Mouse (Mus musculus): Measurements from ENCODE around the gene Prss50. TPM values are rescaled to one million over a fixed set of nuclear protein-coding genes. Genes with fewer than 3 reads are reported as not detected.

Prss50 gene
- polyA plus RNA-seq, 1 experiment from 2014 or later: 0.85 TPM

Other genes with a start within 250 kb of the Prss50 start
- 36.8 and 45.4 TPM in 2 replicates for gene Nradd, start 233.5 kb upstream of the Prss50 start, polyA plus RNA-seq (2016; fragmentation: Nextera tagmentation; extraction: Ambion mirVana)
- gene Nbeal2, start 203.8 kb upstream of the Prss50 start, polyA plus RNA-seq (2016; fragmentation: Nextera tagmentation; extraction: Ambion mirVana): 1.3 and 1.4 TPM in 2 replicates
- 176 and 189 TPM in 2 replicates for gene Ccdc12, start 201.5 kb upstream of the Prss50 start, polyA plus RNA-seq (2016; fragmentation: Nextera tagmentation; extraction: Ambion mirVana)
- gene Myl3, start 116.1 kb upstream of the Prss50 start, polyA plus RNA-seq (2016; fragmentation: Nextera tagmentation; extraction: Ambion mirVana): 0.36 and 0.51 TPM in 2 replicates
- gene Pth1r, start 110.8 kb upstream of the Prss50 start, polyA plus RNA-seq (2016; fragmentation: Nextera tagmentation; extraction: Ambion mirVana): 30.9 and 33.9 TPM in 2 replicates
- not detected in 2 replicates for gene Prss42, start 59.8 kb upstream of the Prss50 start, polyA plus RNA-seq (2016; fragmentation: Nextera tagmentation; extraction: Ambion mirVana)
- gene Prss44, start 44.0 kb upstream of the Prss50 start, polyA plus RNA-seq (2016; fragmentation: Nextera tagmentation; extraction: Ambion mirVana): not detected in 2 replicates
- not detected in 2 replicates for gene Prss43, start 31.3 kb upstream of the Prss50 start, polyA plus RNA-seq (2016; fragmentation: Nextera tagmentation; extraction: Ambion mirVana)
- gene Prss45, start 23.4 kb upstream of the Prss50 start, polyA plus RNA-seq (2016; fragmentation: Nextera tagmentation; extraction: Ambion mirVana): not detected in 2 replicates
- not detected in 2 replicates for gene Prss46, start 13.5 kb upstream of the Prss50 start, polyA plus RNA-seq (2016; fragmentation: Nextera tagmentation; extraction: Ambion mirVana)
- gene Als2cl, start 21.9 kb downstream of the Prss50 start, polyA plus RNA-seq (2016; fragmentation: Nextera tagmentation; extraction: Ambion mirVana): 0.78 and 0.83 TPM in 2 replicates
- 0.06 and 0.11 TPM in 2 replicates for gene Tmie, start 22.1 kb downstream of the Prss50 start, polyA plus RNA-seq (2016; fragmentation: Nextera tagmentation; extraction: Ambion mirVana)
- gene Fam240a, start 58.9 kb downstream of the Prss50 start, polyA plus RNA-seq (2016; fragmentation: Nextera tagmentation; extraction: Ambion mirVana): not detected in 2 replicates
- gene Tdgf1, start 88.2 kb downstream of the Prss50 start, polyA plus RNA-seq (2016; fragmentation: Nextera tagmentation; extraction: Ambion mirVana): 0.11 TPM in 1 of 2 replicates, not detected in the other
- 0.09 and 0.35 TPM in 2 replicates for gene Lrrc2, start 93.6 kb downstream of the Prss50 start, polyA plus RNA-seq (2016; fragmentation: Nextera tagmentation; extraction: Ambion mirVana)
- 0.09 TPM in 1 of 2 replicates, not detected in the other for gene Rtp3, start 132.6 kb downstream of the Prss50 start, polyA plus RNA-seq (2016; fragmentation: Nextera tagmentation; extraction: Ambion mirVana)
- gene Ltf, start 161.3 kb downstream of the Prss50 start, polyA plus RNA-seq (2016; fragmentation: Nextera tagmentation; extraction: Ambion mirVana): 0.29 TPM in 1 of 2 replicates, not detected in the other
- gene Ccrl2, start 199.6 kb downstream of the Prss50 start, polyA plus RNA-seq (2016; fragmentation: Nextera tagmentation; extraction: Ambion mirVana): 0.89 and 1.0 TPM in 2 replicates

Measured in midbrain, embryonic 10.5 days (tissue).